Mouse (Mus musculus) right cerebral cortex, adult 18-20 months (tissue): ENCODE data around the gene Ndrg2.
"Not testable (repeated sequence)": the region's sequence is repeated elsewhere in the genome, so short reads cannot be mapped to it uniquely, and the experiment has no call there.

Source experiments
- DNase-seq: peaks from one replicate; pipeline ENCODE4 v3.0.0; 2022; ENCODE audit warnings: mixed read lengths

Gene Ndrg2

DNA sequence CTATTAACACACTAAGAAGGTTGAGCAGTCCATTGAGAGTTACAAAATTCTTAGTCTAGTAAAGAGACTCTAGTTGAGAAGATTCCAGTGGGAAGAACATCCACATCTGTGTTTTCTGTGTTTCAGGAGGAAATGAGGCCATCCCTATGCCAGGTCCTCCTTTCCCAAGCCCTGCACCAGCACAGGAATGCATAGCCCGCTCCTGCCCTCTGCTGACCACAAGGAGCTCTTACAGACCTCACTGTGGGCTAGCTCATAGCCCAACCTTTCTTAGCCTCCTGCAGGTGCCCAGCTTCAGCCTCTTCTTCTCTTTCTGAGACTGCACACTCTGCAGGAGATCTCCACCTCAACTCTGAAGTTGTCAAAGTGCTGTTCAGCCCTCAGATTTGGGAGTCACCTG is 50.4 kb downstream of the Ndrg2 start:
- not testable (repeated sequence) for DNase-seq

DNA sequence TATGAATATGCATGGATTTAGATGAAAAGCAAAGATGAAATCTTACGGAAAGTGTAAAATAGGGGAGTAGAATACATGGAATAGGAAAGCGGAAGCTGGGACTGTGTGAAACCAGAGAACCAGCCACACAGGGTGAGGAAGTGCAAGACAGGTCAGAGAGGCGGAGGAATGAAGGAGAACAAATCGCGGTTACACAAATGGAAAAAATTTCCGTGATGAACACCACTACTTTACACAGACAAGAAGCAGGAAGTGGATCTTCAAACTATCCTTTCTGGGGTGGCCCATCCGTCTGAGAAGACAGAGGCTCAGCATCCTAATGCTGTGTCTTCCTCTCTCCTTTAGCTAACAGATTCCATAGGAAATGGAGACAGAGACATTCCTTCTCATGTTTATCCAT is 58.7 kb downstream of the Ndrg2 start:
- not testable (repeated sequence) for DNase-seq
